Mouse (Mus musculus) liver, embryonic 14.5 days (tissue): ENCODE results near the gene Cacna2d2.

Experiments
- CTCF ChIP-seq: IDR thresholded peaks from 2 replicates; pipeline ENCODE4 v1.5.1; 2016; ENCODE audit warnings: antibody characterized with exemption, low read depth, control low read depth
- EP300 ChIP-seq: IDR thresholded peaks from 2 replicates; pipeline ENCODE4 v1.6.1; 2016; ENCODE audit warnings: antibody characterized with exemption, low read depth

DNA sequence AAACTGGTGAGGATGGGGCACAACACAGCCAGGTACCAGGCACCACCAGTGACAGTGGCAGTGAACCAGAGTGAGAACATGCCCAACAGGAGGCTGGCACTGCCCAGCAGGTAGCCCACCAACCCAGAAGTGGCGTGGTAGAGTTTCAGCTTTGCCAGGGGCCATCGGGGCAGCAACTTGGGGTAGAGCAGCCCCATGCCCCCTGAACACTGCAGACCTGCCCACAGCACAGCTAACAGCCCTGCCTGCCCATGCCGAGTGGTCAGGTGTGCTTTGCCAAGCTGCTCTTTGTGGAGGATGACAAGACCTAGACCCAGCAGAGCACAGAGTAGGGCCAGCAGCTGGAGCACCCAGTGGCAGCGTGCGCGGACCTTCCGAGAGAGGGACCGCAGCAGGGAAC, 140.5 kb downstream of the Cacna2d2 start:
- no peak for TF ChIP-seq EP300
- TF ChIP-seq CTCF, result no peak
